Mouse (Mus musculus) lung, adult 2 months (tissue): ENCODE data around the gene Gm10490.

Source experiments
- CTCF ChIP-seq: fragments of 200-500 bp; IDR thresholded peaks from 2 replicates; pipeline ENCODE4 v1.5.1; 2011; ENCODE audit warnings: mild to moderate bottlenecking, low read length, control low read depth; ENCODE audit not compliant: insufficient read depth
- POLR2A ChIP-seq: fragments of 200-500 bp; IDR thresholded peaks from 2 replicates; pipeline ENCODE4 v1.6.1; 2011; ENCODE audit warnings: low read depth, mild to moderate bottlenecking, control low read depth, low read length, borderline replicate concordance; ENCODE audit errors: extremely low read depth

DNA sequence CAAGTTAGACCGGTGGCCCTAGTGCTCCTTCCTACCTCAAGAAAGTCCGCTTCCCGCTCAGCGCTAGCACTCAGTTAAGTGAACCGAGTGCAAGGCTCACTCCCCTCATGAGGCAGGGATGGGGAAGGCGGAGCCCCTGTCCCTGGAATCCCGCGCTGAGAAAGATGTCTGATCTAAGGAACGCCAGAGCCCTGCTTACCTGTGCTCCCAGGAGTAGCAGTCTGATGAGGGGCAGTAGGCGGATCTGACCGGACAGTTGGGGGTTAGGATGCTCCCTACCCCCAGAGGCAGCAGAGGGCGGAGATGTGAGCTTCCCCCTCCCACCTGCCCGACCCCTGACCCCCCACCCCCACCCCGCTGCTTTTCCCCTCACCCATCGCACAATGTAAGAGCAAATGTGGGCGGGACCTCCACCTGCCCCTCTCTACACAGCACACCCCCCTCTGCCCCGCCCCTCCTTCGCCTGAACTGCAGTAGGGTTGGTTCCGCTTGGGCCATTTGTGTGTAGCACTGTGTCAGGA is 19.0 kb downstream of the Gm10490 start, which contains the start of gene Eras:
- TF ChIP-seq CTCF (no peak), POLR2A (no peak)
